Mouse (Mus musculus) ovary, postnatal 14 days (tissue): ENCODE measurements around the gene Rbl2.

Experiments
- DNase-seq: peaks from one replicate; pipeline ENCODE4 v3.0.0; 2022; ENCODE audit warnings: low spot score

Gene Rbl2

DNA sequence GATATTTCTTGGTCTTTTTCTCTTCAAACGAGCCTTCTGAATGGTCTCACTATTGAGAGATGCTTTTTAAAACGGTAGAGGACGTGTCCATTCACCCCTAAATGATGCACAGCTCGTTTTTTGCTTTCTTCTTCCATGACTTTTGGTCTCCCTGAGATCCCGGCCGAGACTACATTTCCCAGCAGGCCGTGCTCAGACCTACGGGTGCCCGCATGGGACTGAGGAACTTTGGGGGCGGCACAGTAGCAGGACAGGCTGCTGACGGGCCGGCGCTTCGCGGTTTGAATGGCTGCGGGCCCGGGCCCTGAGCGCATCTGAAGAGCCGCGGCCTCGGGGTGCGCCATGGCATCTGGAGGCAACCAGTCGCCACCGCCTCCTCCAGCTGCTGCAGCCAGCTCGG is at the start of gene Rbl2:
Gene Rbl2, plus strand, starts transcription at position 224 of the 400 bp plus-strand sequence.
- peak; percentile 92 for DNase-seq

DNA sequence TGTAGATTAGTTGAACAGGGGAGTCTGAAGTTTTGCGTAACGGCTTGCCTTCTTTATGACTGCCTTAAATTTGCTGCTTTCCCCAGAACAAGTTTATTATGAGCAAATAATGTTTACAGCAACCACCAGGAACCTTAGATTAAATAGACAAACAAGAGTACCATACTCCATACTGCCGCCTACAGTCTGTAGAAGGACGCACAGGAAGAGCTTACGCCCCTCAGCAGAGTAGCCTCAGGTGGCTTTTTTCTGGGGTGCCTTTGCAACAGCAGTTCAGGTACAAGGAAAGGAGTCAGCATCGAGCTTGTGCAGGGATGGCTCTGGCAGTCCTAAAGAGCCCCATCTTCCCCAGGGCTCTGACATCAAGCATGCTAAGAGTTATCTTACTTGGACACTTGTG is 35.4 kb upstream of the Rbl2 start:
- no peak for DNase-seq

DNA sequence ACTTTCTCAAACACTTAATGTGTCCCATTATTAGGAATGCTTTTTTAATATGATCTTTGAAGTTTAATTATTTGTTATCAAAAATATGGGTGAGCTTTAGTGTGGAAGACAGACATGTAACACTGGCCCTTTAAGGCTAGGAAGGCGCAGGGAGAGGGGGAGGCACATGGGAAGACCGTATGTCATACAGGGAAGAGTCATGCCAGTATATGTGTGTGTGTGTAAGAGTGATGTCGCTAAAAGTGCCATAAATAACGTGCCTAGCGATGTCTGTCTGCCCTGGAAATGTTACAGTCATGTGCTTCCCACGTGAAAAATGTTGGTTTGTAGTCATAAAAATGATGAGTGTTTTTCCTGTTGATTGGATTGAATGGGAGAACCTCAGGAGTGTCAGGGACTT is 33.0 kb upstream of the Rbl2 start:
- DNase-seq, result no peak

DNA sequence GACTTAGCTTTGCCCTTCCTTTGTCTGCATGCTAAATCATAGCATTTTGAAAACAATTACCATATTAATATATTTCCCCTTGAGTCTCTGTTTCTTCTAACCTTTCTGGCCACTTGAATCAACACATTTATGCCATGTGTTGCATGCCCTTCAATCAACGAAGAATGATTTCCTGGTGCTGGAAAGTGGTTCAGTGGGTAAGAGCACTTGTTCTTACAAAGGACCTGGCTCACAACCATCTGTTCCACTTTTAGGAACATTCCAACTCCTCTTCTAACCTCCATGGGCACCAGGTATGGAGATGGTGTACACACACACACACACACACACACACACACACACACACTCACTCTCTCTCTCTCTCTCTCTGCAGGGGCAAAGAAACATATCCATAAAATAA is 31.2 kb upstream of the Rbl2 start:
- DNase-seq, result no peak

DNA sequence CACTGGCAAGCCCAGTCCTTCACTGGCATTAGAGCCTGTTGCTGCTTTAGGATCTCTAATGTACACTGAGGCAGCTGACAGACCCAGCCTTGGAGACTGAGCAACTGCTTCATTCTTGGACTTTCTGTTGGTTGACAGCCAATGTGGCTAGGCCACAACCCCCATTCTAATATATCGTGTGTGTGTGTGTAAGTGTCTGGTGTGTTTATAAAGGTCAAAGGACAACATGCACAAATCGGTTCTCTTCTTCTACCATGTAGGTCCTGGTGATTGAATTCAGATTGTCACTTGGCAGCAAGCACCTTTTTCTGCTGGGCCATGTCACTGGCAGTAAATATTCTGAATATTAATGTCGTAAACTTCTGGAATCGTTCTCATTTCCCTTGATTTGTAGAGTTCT is 23.5 kb upstream of the Rbl2 start:
- no peak for DNase-seq

DNA sequence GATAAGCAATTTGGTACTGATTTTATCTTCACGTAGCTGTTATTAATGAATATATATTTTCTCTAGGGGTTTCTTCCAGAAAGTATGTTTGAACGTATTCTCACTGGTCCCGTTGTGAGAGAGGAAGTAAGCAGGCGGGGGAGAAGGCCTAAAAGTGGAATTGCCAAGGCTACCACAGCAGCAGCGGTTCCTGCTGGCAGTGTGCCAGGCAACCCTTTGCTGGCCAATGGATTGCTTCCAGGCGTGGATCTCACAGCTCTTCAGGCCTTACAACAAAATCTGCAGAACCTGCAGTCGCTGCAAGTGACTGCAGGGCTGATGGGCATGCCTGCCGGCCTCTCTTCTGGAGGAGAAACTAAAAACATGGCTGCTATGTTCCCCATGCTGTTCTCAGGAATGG is 18.8 kb upstream of the Rbl2 start:
- peak; percentile 68 for DNase-seq

DNA sequence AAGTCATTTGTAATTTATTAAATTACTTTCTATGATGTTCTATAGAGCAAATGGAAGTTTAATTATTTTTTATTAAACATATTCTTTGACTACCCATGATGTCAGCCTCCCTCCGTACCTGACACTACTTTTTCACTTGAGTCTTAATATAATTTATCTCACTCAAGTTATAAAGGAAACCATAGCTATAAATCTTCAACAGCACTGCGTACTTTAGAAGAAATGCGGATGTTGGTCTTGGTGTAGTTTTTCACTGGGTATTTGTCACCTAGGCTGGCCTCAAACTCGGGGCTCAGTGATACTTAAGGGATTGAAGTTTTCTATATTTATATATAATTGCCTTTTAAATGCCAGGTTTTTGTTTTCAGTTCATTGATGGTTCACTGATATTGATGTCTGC is 15.4 kb upstream of the Rbl2 start:
- no peak for DNase-seq

DNA sequence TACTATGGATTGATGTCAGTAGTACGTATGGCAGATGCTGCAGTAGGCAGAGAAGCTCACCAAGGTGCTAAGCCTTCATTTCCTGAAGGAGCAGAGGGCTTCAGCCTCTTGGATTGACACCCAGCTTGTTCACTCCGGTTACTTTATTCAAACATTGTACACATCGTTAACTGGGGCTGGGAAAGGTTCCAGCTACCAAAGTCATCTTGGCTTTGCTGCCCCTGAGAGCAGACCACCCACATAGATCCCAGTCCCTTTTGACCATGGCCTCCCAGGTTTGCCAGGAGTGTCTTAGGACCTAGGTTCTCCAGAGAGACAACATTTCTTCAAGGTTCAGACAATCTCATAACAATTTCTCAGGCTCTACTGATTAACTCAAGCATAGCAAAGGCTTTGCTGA is 13.0 kb upstream of the Rbl2 start:
- DNase-seq, result no peak

DNA sequence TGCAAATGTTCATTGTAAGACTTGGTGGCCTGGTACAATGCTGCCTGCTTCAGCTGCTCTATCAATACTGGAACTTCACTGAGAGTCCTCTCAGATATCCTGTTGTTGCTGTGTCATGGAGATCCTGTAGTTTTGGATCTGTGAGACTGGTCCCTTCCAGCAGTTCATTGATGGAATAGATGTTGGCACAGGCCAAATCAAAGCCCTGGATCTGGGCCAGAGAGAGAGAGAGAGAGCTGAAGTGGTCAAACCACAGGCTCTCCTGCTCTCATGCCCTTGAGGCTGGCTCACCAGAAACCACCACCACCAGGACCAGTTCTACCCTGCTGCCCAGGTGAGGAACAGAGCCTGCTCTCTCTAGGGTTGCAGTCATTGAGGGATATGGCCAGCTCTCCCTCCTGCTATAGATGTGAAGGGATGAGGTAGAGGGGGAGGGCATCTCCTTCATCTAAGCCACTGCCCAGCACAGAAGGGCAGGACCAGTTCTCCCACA is 10.7 kb upstream of the Rbl2 start:
- no peak for DNase-seq

DNA sequence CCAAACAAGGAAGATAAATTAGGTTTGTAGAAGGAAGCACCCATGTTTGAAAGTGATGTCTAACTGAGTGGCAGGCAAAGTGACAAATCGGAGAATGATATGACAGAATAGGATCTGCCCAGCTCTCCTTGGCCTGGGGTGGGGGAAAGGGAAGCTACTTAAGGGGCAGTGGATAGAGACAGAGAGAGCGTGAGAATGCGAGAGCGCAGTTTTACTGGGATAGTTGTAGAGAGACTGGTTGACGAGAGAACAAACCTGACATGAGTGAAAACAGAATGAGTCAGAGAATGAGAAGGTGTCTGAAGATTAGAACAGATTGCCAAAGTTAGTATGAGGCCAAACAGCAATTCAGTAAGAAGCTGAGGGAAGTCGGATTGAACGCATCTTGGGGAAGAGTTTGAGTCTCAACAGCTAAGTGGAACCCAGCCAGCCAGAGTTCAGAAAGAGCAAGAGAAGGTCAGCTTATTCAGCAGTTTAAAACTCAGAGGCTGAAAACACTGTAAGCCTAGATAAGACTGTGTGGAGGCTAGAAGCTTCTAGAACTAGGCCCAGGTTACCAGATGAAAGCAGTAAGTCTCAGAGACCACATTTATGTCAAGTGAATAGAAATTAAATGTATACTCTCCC is 9.9 kb upstream of the Rbl2 start:
- DNase-seq, result no peak

DNA sequence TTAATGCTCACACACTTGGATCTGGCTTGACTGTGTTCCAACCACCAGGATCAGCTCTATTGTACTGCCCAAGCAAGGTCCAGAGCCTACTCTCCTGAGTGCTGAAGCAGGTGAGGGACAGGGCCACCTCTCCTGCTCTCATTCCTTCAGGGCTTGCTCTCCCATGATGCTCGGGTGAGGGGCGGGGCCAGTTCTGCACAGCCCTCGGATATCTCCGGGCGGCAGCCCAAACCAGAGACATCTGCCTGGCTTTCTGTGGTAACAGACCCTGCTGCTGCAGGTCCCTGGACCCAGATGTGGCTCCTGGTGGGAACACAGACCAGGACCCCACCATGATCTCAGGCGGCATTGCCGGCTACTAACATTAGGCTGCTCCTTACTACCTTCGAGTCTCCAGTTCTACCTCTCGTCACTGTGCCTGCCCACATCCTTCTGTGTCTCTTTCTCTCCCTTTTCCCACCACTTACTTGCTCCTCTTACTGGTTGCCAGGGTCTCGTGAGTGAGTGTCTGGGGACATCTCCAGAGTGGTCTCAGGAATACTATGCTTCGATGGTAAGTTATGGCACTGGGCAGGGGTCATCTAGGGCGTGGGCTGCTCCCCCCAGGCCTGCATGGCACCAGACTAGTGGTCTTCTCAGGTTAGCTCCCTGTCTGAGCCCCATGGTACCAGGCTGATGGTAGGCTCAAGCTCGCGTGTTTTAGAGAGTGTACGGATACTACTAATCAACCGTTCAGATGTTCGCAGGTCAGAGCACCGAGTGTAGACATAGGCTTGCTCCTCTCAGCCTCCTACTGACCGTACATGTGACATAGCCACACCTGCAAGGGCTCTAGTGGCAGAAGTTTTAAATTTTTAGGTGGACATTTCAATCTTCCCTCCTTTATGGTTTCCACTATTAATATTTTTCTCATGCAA is 9.0 kb upstream of the Rbl2 start:
- no peak for DNase-seq

DNA sequence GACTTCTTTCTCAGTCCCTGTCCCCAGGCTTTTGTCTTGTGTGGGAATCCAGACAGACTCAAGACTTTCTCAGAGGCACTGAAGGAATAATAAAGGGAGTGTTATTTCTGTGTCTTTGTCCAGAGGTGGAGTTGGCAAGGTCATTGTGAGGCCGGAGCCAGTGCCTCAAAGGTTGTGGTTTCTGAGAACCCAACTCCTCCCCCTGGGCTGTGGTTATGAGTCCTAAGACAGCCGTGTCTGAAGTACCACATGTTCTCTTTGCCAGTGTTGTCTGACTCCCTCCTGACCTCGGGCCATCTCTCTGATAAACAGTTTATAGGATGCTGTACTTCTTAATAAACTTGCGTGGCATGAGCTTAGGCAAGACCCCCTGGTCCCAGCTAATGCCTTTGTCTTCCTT is 4.7 kb upstream of the Rbl2 start:
- no peak for DNase-seq

DNA sequence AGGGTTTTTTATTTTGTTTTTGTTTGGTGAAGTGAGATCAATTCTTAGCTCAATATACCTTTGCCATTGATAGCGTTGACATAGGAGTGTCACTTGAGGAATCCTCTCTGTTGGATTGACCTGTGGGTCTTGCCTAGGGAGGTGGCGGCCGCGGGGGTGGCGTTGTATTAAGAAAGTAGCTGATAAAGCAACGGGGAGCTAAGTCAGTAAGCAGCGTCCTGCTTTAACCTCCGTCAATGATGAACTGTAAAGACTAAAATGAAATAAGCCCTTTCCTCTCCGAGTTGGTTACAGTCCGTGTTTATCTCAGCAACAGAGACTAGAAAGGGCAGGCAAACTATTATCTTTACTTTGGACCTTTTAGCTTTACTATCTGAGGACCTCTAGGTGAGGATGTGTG is 450 bp upstream of the Rbl2 start:
- no peak for DNase-seq

DNA sequence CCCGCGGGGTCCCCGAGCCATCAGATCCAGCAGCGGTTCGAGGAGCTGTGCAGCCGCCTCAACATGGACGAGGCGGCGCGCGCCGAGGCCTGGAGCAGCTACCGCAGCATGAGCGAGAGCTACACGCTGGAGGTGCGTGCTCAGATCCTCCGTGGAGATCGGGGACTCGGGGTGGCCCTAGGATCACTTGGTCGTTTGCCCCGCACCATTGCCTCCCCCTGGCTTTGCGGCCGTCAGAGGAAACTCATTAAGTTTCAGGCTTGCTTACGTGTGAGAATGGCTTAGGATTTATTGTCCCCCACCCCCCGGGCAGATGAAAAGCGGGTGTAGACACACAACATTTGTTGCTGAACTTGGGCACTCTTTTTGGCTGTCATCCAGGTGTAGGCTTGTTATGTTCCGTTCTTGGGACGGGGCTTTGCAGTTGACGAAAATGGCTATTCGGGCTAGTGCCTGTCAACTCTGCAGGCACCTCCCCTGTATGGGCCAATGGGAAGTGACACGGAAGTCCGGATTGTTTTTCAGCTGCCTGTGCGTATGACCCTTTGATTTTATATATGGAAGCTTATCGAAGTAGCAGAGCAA is 510 bp downstream of the Rbl2 start:
- DNase-seq, result peak; percentile 52

DNA sequence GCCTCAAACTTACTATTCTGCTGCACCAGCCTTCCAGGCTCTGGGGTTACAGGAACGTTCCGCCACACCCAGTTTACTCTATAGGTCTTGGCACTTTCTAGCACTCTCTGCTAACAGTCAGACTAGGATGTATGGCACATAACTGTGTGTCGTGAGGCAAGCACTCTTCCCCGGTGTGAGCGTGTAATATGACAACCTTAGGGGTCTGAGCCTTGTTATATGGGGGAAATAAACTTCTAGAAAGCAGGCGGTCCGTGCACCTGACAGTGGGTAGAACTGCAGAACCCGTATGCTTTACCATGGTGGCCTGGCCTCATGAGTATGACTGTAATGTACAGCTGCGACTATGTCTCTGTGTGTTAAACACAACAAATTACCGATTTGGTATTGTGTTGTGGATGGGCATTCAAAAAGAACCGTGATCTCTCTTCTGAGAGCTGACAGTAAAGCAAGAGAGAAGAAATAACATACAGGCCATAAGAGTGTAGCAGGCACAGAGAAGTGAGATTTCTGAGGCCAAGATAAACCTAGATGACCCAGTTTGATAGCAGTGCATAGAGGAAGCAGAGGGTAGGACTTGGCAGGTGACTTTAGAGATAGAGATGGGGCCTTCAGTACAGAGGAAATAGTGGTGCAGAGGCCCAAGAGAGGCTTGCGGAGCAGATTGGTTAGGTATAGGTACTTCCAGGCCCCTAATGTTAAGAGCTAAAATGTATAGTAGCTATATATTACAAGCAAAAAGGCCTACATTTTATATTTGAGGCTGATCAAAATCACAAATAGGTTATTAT is 7.4 kb downstream of the Rbl2 start:
- DNase-seq, result no peak

DNA sequence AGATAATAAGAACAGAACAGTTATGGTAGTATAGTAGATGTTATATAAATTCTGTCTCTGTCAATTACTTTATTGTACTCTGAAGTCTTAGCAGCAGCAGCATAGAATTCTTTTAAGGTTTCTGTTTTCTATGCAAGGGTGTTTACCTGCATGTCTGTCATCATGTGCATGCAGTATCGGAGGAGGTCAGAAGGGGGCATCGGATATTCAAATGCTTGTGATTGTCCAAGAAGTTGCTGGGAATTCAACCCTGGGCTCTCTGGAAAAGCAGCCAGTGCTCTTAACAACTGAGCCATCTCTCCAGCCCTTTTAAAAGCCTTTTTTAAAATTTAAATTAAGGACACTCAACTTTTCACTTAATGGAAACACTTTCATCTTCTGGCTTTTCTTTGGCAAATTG is 9.8 kb downstream of the Rbl2 start:
- DNase-seq, result no peak

DNA sequence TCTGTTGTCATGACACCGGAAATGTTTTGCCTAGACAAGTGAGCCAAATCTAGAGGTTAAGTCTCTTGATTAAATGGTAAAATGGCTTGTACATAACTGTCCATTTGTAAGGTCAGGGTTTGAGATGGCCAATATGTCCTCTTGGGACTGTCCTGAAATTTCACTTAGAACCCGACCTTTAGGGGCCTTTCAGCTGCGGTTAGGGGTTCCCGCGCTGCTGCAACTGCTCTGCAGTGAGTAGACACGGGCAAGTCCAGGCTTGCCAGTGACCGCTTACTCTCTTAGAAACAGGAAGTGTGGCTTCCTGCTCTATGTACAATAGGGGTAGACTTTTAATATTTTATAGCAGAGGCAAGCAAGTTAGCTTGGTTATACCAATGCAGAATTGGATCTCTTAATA is 12.1 kb downstream of the Rbl2 start:
- no peak for DNase-seq

DNA sequence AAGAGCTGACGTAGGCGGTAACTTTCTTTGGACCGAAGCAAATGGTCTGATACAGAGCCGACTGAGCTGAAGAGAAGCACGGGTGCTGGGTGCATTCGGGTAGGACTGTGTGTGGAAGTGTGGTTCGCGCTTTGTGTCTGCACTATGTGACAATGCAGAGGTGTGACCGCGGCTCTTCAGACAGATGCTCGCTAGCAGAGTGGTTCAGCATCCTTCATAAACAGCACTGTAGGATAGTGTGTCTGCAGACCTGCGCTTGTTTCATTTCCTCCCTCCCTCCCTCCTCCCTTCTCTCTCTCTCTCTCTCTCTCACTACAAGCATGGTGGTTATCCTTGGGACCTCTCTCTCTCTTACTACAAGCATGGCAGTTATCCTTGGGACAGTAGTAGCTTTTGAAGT is 12.6 kb downstream of the Rbl2 start:
- no peak for DNase-seq

DNA sequence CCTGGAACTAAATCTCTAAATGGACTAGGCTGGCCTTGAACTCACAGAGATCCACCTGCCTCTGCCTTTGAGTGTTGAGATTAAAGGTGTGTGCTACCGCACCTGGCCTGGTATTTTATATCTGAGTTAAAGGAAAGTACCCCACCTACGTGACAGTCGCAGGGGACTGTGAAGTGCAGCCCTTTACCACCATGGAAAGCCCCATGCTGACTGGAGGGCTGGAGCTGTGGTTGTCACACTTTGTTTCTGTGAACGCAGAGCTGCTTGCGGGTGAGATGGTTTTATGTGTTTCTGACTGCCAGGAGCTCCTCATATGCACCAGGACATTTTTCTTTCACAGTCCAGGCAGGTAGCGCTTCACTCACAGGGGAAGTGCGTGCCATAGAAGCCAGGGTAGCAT is 18.6 kb downstream of the Rbl2 start:
- no peak for DNase-seq

DNA sequence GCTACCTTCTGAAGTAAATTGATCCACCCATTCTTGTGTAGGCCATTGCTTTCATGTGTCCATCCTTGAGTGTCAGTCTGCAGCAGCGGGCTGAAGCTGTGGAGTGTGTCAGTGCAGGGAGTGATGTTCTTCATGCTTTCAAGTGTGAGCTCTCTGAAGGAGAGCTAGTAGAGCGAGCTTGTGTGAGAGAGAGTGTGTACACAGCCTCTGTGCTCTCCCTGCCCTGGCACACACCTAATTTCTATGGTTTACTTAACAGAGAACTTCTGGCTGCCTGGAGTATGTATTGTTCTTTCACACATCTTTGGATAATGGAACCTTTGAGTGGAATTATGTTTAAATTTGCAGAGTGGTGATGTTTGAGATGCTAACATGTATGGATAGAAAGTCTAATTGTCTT is 19.7 kb downstream of the Rbl2 start:
- DNase-seq, result no peak

DNA sequence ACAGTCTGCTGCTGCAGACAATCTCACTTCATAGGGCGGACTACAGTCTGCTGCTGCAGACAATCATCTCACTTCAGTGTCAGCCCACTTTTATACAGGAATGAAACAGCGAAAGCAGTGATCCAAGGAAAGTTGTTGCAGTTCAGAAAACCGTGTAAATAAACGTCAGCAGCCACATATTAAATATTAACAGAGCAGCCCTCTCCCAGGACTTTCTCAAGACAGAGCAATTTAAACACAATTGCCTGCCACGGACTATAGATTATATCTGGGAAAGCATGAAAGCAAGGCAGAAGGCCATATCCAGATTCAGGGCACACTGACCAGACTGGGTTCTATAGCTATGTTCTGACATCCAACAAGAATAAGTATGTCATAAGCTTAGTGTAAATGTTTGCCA is 24.3 kb downstream of the Rbl2 start:
- no peak for DNase-seq

DNA sequence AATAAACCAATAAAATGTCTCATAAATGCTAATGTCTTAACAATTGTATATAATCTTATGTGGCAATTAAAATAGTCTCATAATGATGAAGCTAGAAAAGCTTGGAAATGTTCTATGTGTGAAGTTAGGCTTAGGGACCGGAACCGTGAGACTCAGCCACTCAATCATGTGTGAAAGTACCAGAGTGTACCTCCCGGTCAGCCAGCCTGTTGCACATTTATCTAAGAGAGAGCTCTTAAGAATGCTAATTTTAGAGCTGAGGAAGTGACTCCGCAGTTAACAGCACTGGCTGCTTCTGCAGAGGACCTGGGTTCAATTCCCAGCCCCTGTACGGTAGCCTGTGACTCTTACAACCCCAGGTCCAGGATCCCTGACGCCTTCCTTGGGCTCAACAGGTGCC is 28.2 kb downstream of the Rbl2 start:
- no peak for DNase-seq
